ENCODE assay signal across 9 mouse cellular contexts in the genomic region with DNA sequence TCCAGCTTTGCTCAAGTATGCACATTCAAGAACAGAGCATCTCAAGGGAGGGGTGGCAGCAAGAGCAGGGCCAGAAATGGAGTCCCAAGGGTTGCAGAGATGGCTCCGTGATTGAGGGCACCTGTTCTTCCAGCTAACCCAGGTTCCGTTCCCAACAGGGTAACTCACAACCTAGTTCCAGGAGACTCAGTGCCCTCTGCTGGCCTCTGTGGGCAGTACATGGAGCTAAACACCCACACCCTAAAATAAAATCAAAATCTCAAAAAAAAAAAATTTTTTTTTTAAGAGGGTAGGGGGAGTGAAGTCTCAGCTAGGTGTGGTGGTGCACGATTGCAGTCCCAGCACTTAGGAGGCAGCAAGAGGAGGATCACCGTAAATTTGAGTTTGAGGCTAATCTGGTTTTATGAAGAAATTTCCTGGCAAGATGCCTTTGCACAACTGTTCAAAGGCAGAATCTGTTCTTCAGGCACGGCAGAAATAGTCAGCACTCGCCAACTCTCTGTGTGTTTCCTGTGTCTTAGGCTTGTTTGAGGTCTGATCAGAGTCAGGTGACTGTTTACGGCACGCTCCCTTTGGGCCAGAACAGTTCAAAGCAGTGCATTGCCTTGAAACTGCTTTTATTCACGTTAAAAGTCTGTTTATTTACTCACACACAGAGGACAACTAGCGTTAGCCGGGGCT. TPM values are rescaled to one million over a fixed set of nuclear protein-coding genes. Genes with fewer than 3 reads are reported as not detected.
DNase-seq lines count a peak whose midpoint lies in the region; ATAC-seq and TF ChIP-seq lines count a peak whose summit lies in the region.
"Had no signal": no experiment of that assay in that cellular context is flagged by ENCODE, and none has a peak within 500 bp of the region (broad histone marks: within the 10 kb centered on the region; RNA-seq: fewer than 3 reads in every experiment).

No protein-coding gene starts in this region.

- no peak overlapping the region for H3K4me3 ChIP-seq in embryonic fibroblast, embryonic 13.5 days (ENCODE audit: insufficient read depth, low read length)
- no peak overlapping the region for H3K4me3 ChIP-seq in intestine, embryonic 14.5 days (ENCODE audit: low read depth, low read length)
- no peak overlapping the region for H3K4me3 ChIP-seq in small intestine, adult 2 months (ENCODE audit: low read depth, low read length)
- H3K4me3 ChIP-seq: hindbrain, embryonic 15.5 days had no signal

- H3K36me3 ChIP-seq in intestine, embryonic 14.5 days (ENCODE audit: control insufficient read depth, insufficient read depth, low read length): no peaks in the 10 kb centered on the region
- H3K36me3 ChIP-seq in small intestine, adult 2 months (ENCODE audit: control insufficient read depth, insufficient read depth, low read length): no peaks in the 10 kb centered on the region
- H3K36me3 ChIP-seq: hindbrain, embryonic 15.5 days had no signal

- no peaks in the 10 kb centered on the region for H3K27me3 ChIP-seq in intestine, embryonic 14.5 days (replicated peaks; ENCODE audit: control insufficient read depth, insufficient read depth, low read length)
- H3K27me3 ChIP-seq in small intestine, adult 2 months (ENCODE audit: control insufficient read depth, insufficient read depth, low read length): no peaks in the 10 kb centered on the region
- H3K27me3 ChIP-seq: hindbrain, embryonic 15.5 days had no signal

- H3K27ac ChIP-seq in embryonic fibroblast, embryonic 13.5 days (ENCODE audit: insufficient read depth, low read length): no peak overlapping the region
- H3K27ac ChIP-seq in intestine, embryonic 14.5 days (ENCODE audit: low read depth): no peak overlapping the region
- no peak overlapping the region for H3K27ac ChIP-seq in small intestine, adult 2 months (ENCODE audit: insufficient read depth, low read depth, low read length)
- H3K27ac ChIP-seq: hindbrain, embryonic 15.5 days had no signal

- ATAC-seq in intestine, embryonic 14.5 days (replicated peaks; ENCODE audit: low FRiP score, low TSS enrichment, low read depth): no peak

- H3K9me3 ChIP-seq in intestine, embryonic 14.5 days (ENCODE audit: control insufficient read depth, low read length): no peaks in the 10 kb centered on the region
- H3K9me3 ChIP-seq: hindbrain, embryonic 15.5 days had no signal

- TF ChIP-seq CTCF in embryonic fibroblast, embryonic 13.5 days (IDR thresholded peaks at IDR 0.05; ENCODE audit: borderline replicate concordance, insufficient read depth, low read length): peak; percentile 57; the same call in 1 of the 2 replicates
- TF ChIP-seq CTCF in small intestine, adult 2 months (IDR thresholded peaks at IDR 0.05; ENCODE audit: extremely low read depth, insufficient read length, insufficient replicate concordance, low read depth, low read length): peak; percentile 87; the same call in 1 of the 2 replicates

- H3K4me2 ChIP-seq in intestine, embryonic 14.5 days (ENCODE audit: low read length): no peak overlapping the region
- H3K4me2 ChIP-seq: hindbrain, embryonic 15.5 days had no signal

- 50% methylated on average over 11 of the region's 11 CpGs for WGBS in intestine, embryonic 14.5 days
- WGBS in small intestine, adult 2 months: 37% methylated on average over 11 of the region's 11 CpGs

- DNase-seq in cerebellum, adult 11 months: peak; percentile 22
- DNase-seq in cerebellum, adult 11-12 months: no peak
- peak; percentile 56 for DNase-seq in urinary bladder, postnatal 25 days (ENCODE audit: low spot score)
- no peak for DNase-seq in urinary bladder, adult 2 months (ENCODE audit: low spot score)
- DNase-seq in intestine, embryonic 14.5 days (ENCODE audit: low spot score): peak; percentile 73
- DNase-seq in lung, postnatal 10 days: peak; percentile 78

- no peaks in the 10 kb centered on the region for H3K4me1 ChIP-seq in embryonic fibroblast, embryonic 13.5 days (ENCODE audit: control insufficient read depth, insufficient read depth, low read length)
- H3K4me1 ChIP-seq in intestine, embryonic 14.5 days (replicated peaks; ENCODE audit: control insufficient read depth, insufficient read depth, low read length): no peaks in the 10 kb centered on the region
- H3K4me1 ChIP-seq in small intestine, adult 2 months (ENCODE audit: control insufficient read depth, insufficient read depth, insufficient read length, low read length): peaks cover 2% of the 10 kb centered on the region

- no peak overlapping the region for H3K9ac ChIP-seq in intestine, embryonic 14.5 days (ENCODE audit: low read length)
- H3K9ac ChIP-seq: hindbrain, embryonic 15.5 days had no signal

- no peak for TF ChIP-seq POLR2A in embryonic fibroblast, embryonic 13.5 days (IDR thresholded peaks at IDR 0.05; ENCODE audit: low read depth, low read length)
- no peak for TF ChIP-seq POLR2A in small intestine, adult 2 months (IDR thresholded peaks at IDR 0.05; ENCODE audit: low read depth, low read length)

RNA-seq across cellular contexts. Expression of gene Kif23, which starts 38.7 kb away (rescaled TPM):
- 12.8 and 13.4 TPM in 2 replicates for polyA plus RNA-seq in urinary bladder, adult 2 months (2012; rRNA removed)
- polyA plus RNA-seq in embryonic fibroblast, embryonic 13.5 days (2011; ENCODE audit: insufficient read length, low read depth, missing spikeins): 54.7 and 91.4 TPM in 2 replicates
- 115 and 121 TPM in 2 replicates for polyA plus RNA-seq in intestine, embryonic 14.5 days (2014; fragmentation: Nextera tagmentation; extraction: Ambion mirVana)
- polyA plus RNA-seq in small intestine, adult 2 months (2012; rRNA removed): 2.3 and 6.5 TPM in 2 replicates

RNA-seq across cellular contexts. Expression of gene Paqr5, which starts 41.3 kb away (rescaled TPM):
- 125 and 147 TPM in 2 replicates for polyA plus RNA-seq in urinary bladder, adult 2 months (2012; rRNA removed)
- not detected in 2 replicates for polyA plus RNA-seq in embryonic fibroblast, embryonic 13.5 days (2011; ENCODE audit: insufficient read length, low read depth, missing spikeins)
- 8.1 and 8.2 TPM in 2 replicates for polyA plus RNA-seq in intestine, embryonic 14.5 days (2014; fragmentation: Nextera tagmentation; extraction: Ambion mirVana)
- 3.3 and 21.8 TPM in 2 replicates for polyA plus RNA-seq in small intestine, adult 2 months (2012; rRNA removed)

Comparison
In these comparisons a context has a peak if more than half of its experiments do, and no peak if none do; other contexts are left out.
1. DNase-seq: peak in cerebellum, adult 11 months (single experiment), urinary bladder, postnatal 25 days (single experiment), intestine, embryonic 14.5 days (single experiment) and lung, postnatal 10 days (single experiment); none in cerebellum, adult 11-12 months (single experiment) and urinary bladder, adult 2 months (single experiment).